Mouse (Mus musculus) neural tube, embryonic 15.5 days (tissue): Measurements from ENCODE around the gene Nol4l. TPM values are rescaled to one million over a fixed set of nuclear protein-coding genes. Genes with fewer than 3 reads are reported as not detected.

ENCODE experiments used
- ATAC-seq: fragments of 200-750 bp; cut with Nextera tagmentation; 2 replicates; pipeline ENCODE4 v1.8.0; 2017; ENCODE audit warnings: mild to moderate bottlenecking, moderate TSS enrichment, moderate library complexity; ENCODE audit not compliant: low FRiP score
- H3K27ac ChIP-seq: fragments of 300-500 bp; sonication (generic); replicated peaks from 2 replicates; pipeline ENCODE4 v1.5.1; 2015; ENCODE audit warnings: mild to moderate bottlenecking, inconsistent platforms
- H3K27me3 ChIP-seq: fragments of 300-500 bp; sonication (generic); replicated peaks from 2 replicates; pipeline ENCODE4 v1.6.1; 2015; ENCODE audit warnings: inconsistent platforms
- H3K36me3 ChIP-seq: fragments of 300-500 bp; sonication (generic); 2 replicates; pipeline ENCODE4 v1.6.1; 2015; ENCODE audit warnings: inconsistent platforms
- H3K4me1 ChIP-seq: fragments of 300-500 bp; sonication (generic); 2 replicates; pipeline ENCODE4 v1.6.1; 2015; ENCODE audit warnings: inconsistent platforms
- H3K4me2 ChIP-seq: fragments of 300-500 bp; sonication (generic); 2 replicates; pipeline ENCODE4 v1.6.1; 2015; ENCODE audit warnings: inconsistent platforms, mild to moderate bottlenecking, moderate library complexity
- H3K4me3 ChIP-seq: fragments of 300-500 bp; sonication (generic); replicated peaks from 2 replicates; pipeline ENCODE4 v1.5.1; 2015; ENCODE audit warnings: mild to moderate bottlenecking, inconsistent platforms
- H3K9ac ChIP-seq: fragments of 300-500 bp; sonication (generic); replicated peaks from 2 replicates; pipeline ENCODE4 v1.6.1; 2015; ENCODE audit warnings: mild to moderate bottlenecking, inconsistent platforms
- H3K9me3 ChIP-seq: fragments of 300-500 bp; sonication (generic); replicated peaks from 2 replicates; pipeline ENCODE4 v1.6.1; 2016; ENCODE audit warnings: inconsistent platforms
- WGBS: fragments of 180-500 bp; shearing (Covaris S2); methylation state at CpG from one replicate; pipeline ENCODE4 v1.1.7; 2015; ENCODE audit warnings: mixed read lengths; 5-methylcytosine and 5-hydroxymethylcytosine counted together
- polyA plus RNA-seq: library from polyadenylated mRNA; unstranded; fragments of >200 nt; fragmentation: Nextera tagmentation; extraction: Ambion mirVana; gene quantifications from 2 replicates; pipeline ENCODE4 v1.2.1, GENCODE M21; 2015

The Nol4l gene
- polyA plus RNA-seq, 1 experiment from 2014 or later: 36.1 TPM

GRCm38 (mm10) chr2:153475114-153476112 is 54.4 kb downstream of the Nol4l start:
- Histone ChIP-seq H3K4me2 (no peak overlapping the region), H3K9me3 (no peaks in the 10 kb centered on the region), H3K9ac (no peak overlapping the region), H3K4me1 (peaks cover 24% of the 10 kb centered on the region), H3K27ac (peak overlapping the region; percentile 18; the same call in 1 of the 2 replicates), H3K27me3 (no peaks in the 10 kb centered on the region; the same call in 1 of the 2 replicates), H3K4me3 (no peak overlapping the region), H3K36me3 (peaks cover 12% of the 10 kb centered on the region; the same call in 1 of the 2 replicates)
- ATAC-seq: no peak
- 38% methylated on average over 4 of the region's 4 CpGs for WGBS

GRCm38 (mm10) chr2:153470983-153471382 is 58.8 kb downstream of the Nol4l start:
- no peak for ATAC-seq
- Histone ChIP-seq H3K4me3 (no peak overlapping the region), H3K9me3 (no peaks in the 10 kb centered on the region), H3K4me2 (no peak overlapping the region), H3K27me3 (no peaks in the 10 kb centered on the region), H3K27ac (no peak overlapping the region), H3K9ac (no peak overlapping the region), H3K36me3 (peaks cover 9% of the 10 kb centered on the region; the same call in 1 of the 2 replicates), H3K4me1 (peaks cover 21% of the 10 kb centered on the region)
- 44% methylated on average over 3 of the region's 3 CpGs for WGBS

GRCm38 (mm10) chr2:153469764-153470163 is 60.0 kb downstream of the Nol4l start:
- Histone ChIP-seq H3K4me3 (no peak overlapping the region), H3K36me3 (peaks cover 14% of the 10 kb centered on the region; the same call in 1 of the 2 replicates), H3K27ac (no peak overlapping the region), H3K9ac (no peak overlapping the region), H3K27me3 (no peaks in the 10 kb centered on the region), H3K4me1 (peaks cover 9% of the 10 kb centered on the region), H3K9me3 (no peaks in the 10 kb centered on the region), H3K4me2 (no peak overlapping the region)
- WGBS: 50% methylated on average over 4 of the region's 4 CpGs
- ATAC-seq: no peak

- WGBS: 27% methylated on average over 2 of the region's 2 CpGs
Measured at GRCm38 (mm10) chr2:153469317-153469716, 60.5 kb downstream of the Nol4l start.

GRCm38 (mm10) chr2:153467372-153467771 is 62.4 kb downstream of the Nol4l start:
- no peak for ATAC-seq

More at GRCm38 (mm10) chr2:153469317-153469716, 60.5 kb downstream of the Nol4l start:
- Histone ChIP-seq H3K27me3 (no peaks in the 10 kb centered on the region), H3K4me3 (no peak overlapping the region), H3K4me1 (peaks cover 8% of the 10 kb centered on the region), H3K9me3 (no peaks in the 10 kb centered on the region), H3K36me3 (peaks cover 19% of the 10 kb centered on the region; the same call in 1 of the 2 replicates), H3K9ac (no peak overlapping the region), H3K4me2 (no peak overlapping the region), H3K27ac (no peak overlapping the region)
- no peak for ATAC-seq

GRCm38 (mm10) chr2:153463257-153463656 is 66.5 kb downstream of the Nol4l start:
- Histone ChIP-seq H3K36me3 (peaks cover 22% of the 10 kb centered on the region; the same call in 1 of the 2 replicates), H3K9me3 (no peaks in the 10 kb centered on the region), H3K4me1 (peaks cover 8% of the 10 kb centered on the region), H3K27me3 (no peaks in the 10 kb centered on the region), H3K27ac (no peak overlapping the region), H3K4me3 (no peak overlapping the region), H3K9ac (no peak overlapping the region), H3K4me2 (no peak overlapping the region)
- ATAC-seq: no peak
- WGBS: 85% methylated on average over 3 of the region's 3 CpGs

More at GRCm38 (mm10) chr2:153467372-153467771, 62.4 kb downstream of the Nol4l start:
- 86% methylated on average over 1 of the region's 1 CpGs for WGBS
- no peaks in the 10 kb centered on the region for H3K27me3 ChIP-seq
- H3K9ac ChIP-seq: no peak overlapping the region
- H3K27ac ChIP-seq: no peak overlapping the region
- no peak overlapping the region for H3K4me3 ChIP-seq
- H3K4me2 ChIP-seq: no peak overlapping the region
- H3K9me3 ChIP-seq: no peaks in the 10 kb centered on the region
- peaks cover 26% of the 10 kb centered on the region; the same call in 1 of the 2 replicates for H3K36me3 ChIP-seq
- peaks cover 8% of the 10 kb centered on the region for H3K4me1 ChIP-seq

- Histone ChIP-seq H3K4me1 (peaks cover 20% of the 10 kb centered on the region), H3K27me3 (no peaks in the 10 kb centered on the region), H3K4me3 (no peak overlapping the region), H3K36me3 (0 out of 2 replicates have a peak, but pooled peaks cover 5% of the 10 kb centered on the region), H3K9me3 (no peaks in the 10 kb centered on the region), H3K4me2 (no peak overlapping the region), H3K9ac (peak overlapping the region; percentile 10; the same call in 1 of the 2 replicates), H3K27ac (peak overlapping the region; percentile 57)
- ATAC-seq: 0 out of 2 replicates have a peak, but pooled peaks have one; percentile 34
- WGBS: 21% methylated on average over 3 of the region's 3 CpGs
Measured at GRCm38 (mm10) chr2:153458022-153458441, 71.7 kb downstream of the Nol4l start.

GRCm38 (mm10) chr2:153457467-153457866 is 72.3 kb downstream of the Nol4l start:
- Histone ChIP-seq H3K27me3 (no peaks in the 10 kb centered on the region), H3K27ac (peak overlapping the region; percentile 57)
- peak; percentile 51; the same call in 1 of the 2 replicates for ATAC-seq

GRCm38 (mm10) chr2:153454841-153455506 is 74.8 kb downstream of the Nol4l start:
- 68% methylated on average over 9 of the region's 9 CpGs for WGBS
- no peaks in the 10 kb centered on the region for H3K27me3 ChIP-seq
- no peak overlapping the region for H3K4me2 ChIP-seq
- no peak overlapping the region for H3K4me3 ChIP-seq
- ATAC-seq: no peak
- no peak overlapping the region for H3K27ac ChIP-seq
- H3K9ac ChIP-seq: no peak overlapping the region
- no peaks in the 10 kb centered on the region for H3K36me3 ChIP-seq
- H3K4me1 ChIP-seq: peaks cover 16% of the 10 kb centered on the region
- H3K9me3 ChIP-seq: no peaks in the 10 kb centered on the region

More at GRCm38 (mm10) chr2:153457467-153457866, 72.3 kb downstream of the Nol4l start:
- H3K36me3 ChIP-seq: no peaks in the 10 kb centered on the region
- H3K4me2 ChIP-seq: no peak overlapping the region
- no peak overlapping the region for H3K4me3 ChIP-seq
- H3K9ac ChIP-seq: no peak overlapping the region
- WGBS: 16% methylated on average over 4 of the region's 4 CpGs
- H3K9me3 ChIP-seq: no peaks in the 10 kb centered on the region
- H3K4me1 ChIP-seq: peaks cover 20% of the 10 kb centered on the region

GRCm38 (mm10) chr2:153453961-153454759 is 75.6 kb downstream of the Nol4l start:
- no peak for ATAC-seq
- H3K4me3 ChIP-seq: no peak overlapping the region
- peaks cover 16% of the 10 kb centered on the region for H3K4me1 ChIP-seq
- no peak overlapping the region for H3K27ac ChIP-seq
- 73% methylated on average over 12 of the region's 12 CpGs for WGBS
- H3K27me3 ChIP-seq: no peaks in the 10 kb centered on the region
- H3K9ac ChIP-seq: no peak overlapping the region
- H3K36me3 ChIP-seq: no peaks in the 10 kb centered on the region
- H3K4me2 ChIP-seq: no peak overlapping the region
- no peaks in the 10 kb centered on the region for H3K9me3 ChIP-seq

- no peak overlapping the region for H3K4me2 ChIP-seq
Measured at GRCm38 (mm10) chr2:153448519-153448918, 81.3 kb downstream of the Nol4l start.

More at GRCm38 (mm10) chr2:153448519-153448918, 81.3 kb downstream of the Nol4l start:
- no peak for ATAC-seq
- no peak overlapping the region for H3K27ac ChIP-seq
- no peak overlapping the region for H3K9ac ChIP-seq
- WGBS: 82% methylated on average over 6 of the region's 6 CpGs
- H3K4me3 ChIP-seq: no peak overlapping the region
- no peaks in the 10 kb centered on the region for H3K36me3 ChIP-seq
- H3K9me3 ChIP-seq: no peaks in the 10 kb centered on the region
- H3K27me3 ChIP-seq: no peaks in the 10 kb centered on the region
- H3K4me1 ChIP-seq: peaks cover 15% of the 10 kb centered on the region
